Mouse (Mus musculus) erythroblast, embryonic 14.5 days (primary cell): ENCODE measurements around the gene Cntd1. TPM values are rescaled to one million over a fixed set of nuclear protein-coding genes. Genes with fewer than 3 reads are reported as not detected.

ENCODE experiments used
- H3K27me3 ChIP-seq: 2 replicates; pipeline ENCODE4 v1.6.1; 2012; ENCODE audit warnings: inconsistent platforms; ENCODE audit not compliant: control insufficient read depth
- H3K36me3 ChIP-seq: 2 replicates; pipeline ENCODE4 v1.6.1; 2012; ENCODE audit warnings: mild to moderate bottlenecking, inconsistent platforms; ENCODE audit not compliant: control insufficient read depth
- H3K4me1 ChIP-seq: 2 replicates; pipeline ENCODE4 v1.6.1; 2012; ENCODE audit warnings: inconsistent platforms; ENCODE audit not compliant: control insufficient read depth
- H3K4me3 ChIP-seq: replicated peaks from 2 replicates; pipeline ENCODE3; 2012; ENCODE audit warnings: moderate library complexity, mild to moderate bottlenecking, inconsistent platforms
- H3K9me3 ChIP-seq: 2 replicates; pipeline ENCODE4 v1.6.1; 2012; ENCODE audit warnings: low read length, inconsistent platforms, mixed read lengths; ENCODE audit not compliant: control insufficient read depth
- GATA1 ChIP-seq: IDR thresholded peaks from 2 replicates; pipeline ENCODE4 v1.6.1; 2012; ENCODE audit warnings: low read length, inconsistent platforms, mixed read lengths
- TAL1 ChIP-seq: IDR thresholded peaks from 3 replicates; pipeline ENCODE4 v1.6.1; 2012; ENCODE audit warnings: low read length, inconsistent platforms, mixed read lengths
- polyA plus RNA-seq: library from polyadenylated mRNA; stranded (reverse); fragments of >175 nt; gene quantifications from 2 replicates; pipeline ENCODE4 v1.2.3, GENCODE M21; 2012

The Cntd1 gene
- polyA plus RNA-seq, 1 experiment = not detected

- Histone ChIP-seq H3K27me3 (peaks cover 58% of the 10 kb centered on the region), H3K36me3 (no peaks in the 10 kb centered on the region), H3K9me3 (peaks cover 4% of the 10 kb centered on the region; the same call in 1 of the 2 replicates), H3K4me3 (no peak overlapping the region), H3K4me1 (peaks cover 1% of the 10 kb centered on the region; the same call in 1 of the 2 replicates)
- TF ChIP-seq GATA1 = no peak
- no peak for TF ChIP-seq TAL1
Observed at GRCm38 (mm10) chr11:101235429-101235828, 43.4 kb upstream of the Cntd1 start.

DNA sequence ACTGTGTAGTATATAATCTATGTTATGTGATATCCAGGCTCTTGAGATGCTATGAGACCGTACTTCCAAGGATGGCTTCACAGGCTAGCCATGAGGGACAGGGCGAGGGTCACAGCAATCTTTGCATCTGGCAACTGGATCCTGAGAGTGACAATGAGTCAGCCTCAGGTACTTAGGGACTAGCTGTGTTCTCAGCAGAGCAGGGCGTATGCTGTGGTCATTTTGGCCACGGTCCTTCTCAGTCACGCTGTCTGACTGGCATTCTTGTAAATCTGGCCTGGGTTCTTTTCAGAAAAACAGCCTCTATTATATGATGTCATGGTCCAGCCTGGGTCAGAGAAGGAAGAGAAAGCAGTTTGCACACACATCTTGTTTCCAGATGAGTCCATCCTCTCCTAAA lies 42.0 kb upstream of the Cntd1 start:
- Histone ChIP-seq H3K36me3 (no peaks in the 10 kb centered on the region), H3K27me3 (peaks cover 48% of the 10 kb centered on the region), H3K4me3 (no peak overlapping the region), H3K9me3 (peaks cover 4% of the 10 kb centered on the region; the same call in 1 of the 2 replicates), H3K4me1 (no peaks in the 10 kb centered on the region)
- TF ChIP-seq TAL1 (no peak), GATA1 (no peak)

DNA sequence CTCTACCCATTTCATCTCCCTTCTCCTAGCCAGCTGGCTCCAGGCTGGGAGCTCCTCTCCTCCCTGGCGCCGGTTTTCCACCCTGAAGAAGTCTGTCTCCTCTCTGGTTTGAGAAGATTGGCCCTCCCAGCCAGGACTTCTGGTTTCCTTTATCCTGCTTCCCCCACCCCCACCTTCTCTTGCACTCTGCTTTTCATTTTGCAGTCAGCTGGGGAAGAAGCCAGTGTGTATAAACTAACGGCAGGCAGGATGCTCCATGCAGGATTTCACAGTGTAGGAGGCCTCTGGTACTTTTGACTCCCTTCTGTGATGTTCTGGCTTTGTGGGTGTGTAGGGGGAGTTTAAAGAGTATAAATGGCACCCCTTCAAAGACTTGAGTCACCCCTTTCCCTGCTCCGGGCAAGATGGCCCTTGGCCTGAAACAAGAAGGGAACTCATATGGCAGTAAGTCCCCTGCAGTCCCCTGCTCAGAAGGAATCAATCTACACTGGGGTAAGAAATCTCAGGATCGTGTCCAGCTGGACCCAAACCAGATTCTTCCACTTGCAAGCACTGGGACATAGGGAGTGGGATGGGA lies 40.7 kb upstream of the Cntd1 start:
- Histone ChIP-seq H3K36me3 (no peaks in the 10 kb centered on the region), H3K4me1 (no peaks in the 10 kb centered on the region), H3K9me3 (peaks cover 4% of the 10 kb centered on the region; the same call in 1 of the 2 replicates), H3K4me3 (no peak overlapping the region), H3K27me3 (peaks cover 48% of the 10 kb centered on the region)
- TF ChIP-seq TAL1 = no peak
- TF ChIP-seq GATA1 = no peak

DNA sequence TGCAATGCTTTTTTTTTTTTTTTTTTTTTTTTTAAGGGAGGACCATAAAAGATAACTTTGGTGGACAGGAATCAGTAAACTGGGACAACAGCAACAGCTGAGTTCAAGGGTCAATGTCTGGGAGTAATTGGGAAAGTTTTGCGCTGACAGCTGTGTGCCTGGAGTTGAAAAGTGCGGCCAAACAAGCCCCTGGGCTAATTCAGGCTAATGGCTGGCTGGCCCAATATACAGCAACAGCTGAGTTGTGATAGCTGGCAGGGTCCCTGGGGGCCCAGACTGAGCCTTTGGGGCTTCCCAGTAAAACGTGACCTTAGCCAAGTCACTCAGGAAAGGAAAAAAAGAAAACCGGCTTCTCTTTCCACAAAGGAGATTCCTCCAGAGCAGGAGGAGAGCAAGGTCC lies 33.7 kb upstream of the Cntd1 start:
- Histone ChIP-seq H3K4me3 (no peak overlapping the region), H3K4me1 (peaks cover 17% of the 10 kb centered on the region), H3K27me3 (peaks cover 76% of the 10 kb centered on the region), H3K9me3 (peaks cover 12% of the 10 kb centered on the region; the same call in 1 of the 2 replicates), H3K36me3 (no peaks in the 10 kb centered on the region)
- no peak for TF ChIP-seq GATA1
- TF ChIP-seq TAL1 = no peak

- Histone ChIP-seq H3K9me3 (peaks cover 12% of the 10 kb centered on the region; the same call in 1 of the 2 replicates), H3K4me3 (peak within 1 kb of the TSS; percentile 36), H3K4me1 (peaks cover 17% of the 10 kb centered on the region), H3K36me3 (no peaks in the 10 kb centered on the region), H3K27me3 (peaks cover 75% of the 10 kb centered on the region)
- TF ChIP-seq GATA1 (no peak), TAL1 (no peak)
Observed at GRCm38 (mm10) chr11:101245855-101246701, 32.7 kb upstream of the Cntd1 start, which contains the start of gene Ramp2. Gene Ramp2 (plus strand): TSS chr11:101246028.

GRCm38 (mm10) chr11:101246702-101247012 lies 32.2 kb upstream of the Cntd1 start:
- Histone ChIP-seq H3K36me3 (no peaks in the 10 kb centered on the region), H3K9me3 (peaks cover 12% of the 10 kb centered on the region; the same call in 1 of the 2 replicates), H3K4me3 (peak overlapping the region; percentile 36), H3K4me1 (peaks cover 20% of the 10 kb centered on the region), H3K27me3 (peaks cover 77% of the 10 kb centered on the region)
- TF ChIP-seq TAL1 = no peak
- no peak for TF ChIP-seq GATA1

- no peaks in the 10 kb centered on the region for H3K36me3 ChIP-seq
- H3K9me3 ChIP-seq = peaks cover 12% of the 10 kb centered on the region; the same call in 1 of the 2 replicates
- TF ChIP-seq TAL1 (no peak), GATA1 (no peak)
- H3K4me1 ChIP-seq = peaks cover 24% of the 10 kb centered on the region
- peaks cover 68% of the 10 kb centered on the region for H3K27me3 ChIP-seq
- no peak overlapping the region for H3K4me3 ChIP-seq
Observed at GRCm38 (mm10) chr11:101247521-101248030, 31.2 kb upstream of the Cntd1 start.

DNA sequence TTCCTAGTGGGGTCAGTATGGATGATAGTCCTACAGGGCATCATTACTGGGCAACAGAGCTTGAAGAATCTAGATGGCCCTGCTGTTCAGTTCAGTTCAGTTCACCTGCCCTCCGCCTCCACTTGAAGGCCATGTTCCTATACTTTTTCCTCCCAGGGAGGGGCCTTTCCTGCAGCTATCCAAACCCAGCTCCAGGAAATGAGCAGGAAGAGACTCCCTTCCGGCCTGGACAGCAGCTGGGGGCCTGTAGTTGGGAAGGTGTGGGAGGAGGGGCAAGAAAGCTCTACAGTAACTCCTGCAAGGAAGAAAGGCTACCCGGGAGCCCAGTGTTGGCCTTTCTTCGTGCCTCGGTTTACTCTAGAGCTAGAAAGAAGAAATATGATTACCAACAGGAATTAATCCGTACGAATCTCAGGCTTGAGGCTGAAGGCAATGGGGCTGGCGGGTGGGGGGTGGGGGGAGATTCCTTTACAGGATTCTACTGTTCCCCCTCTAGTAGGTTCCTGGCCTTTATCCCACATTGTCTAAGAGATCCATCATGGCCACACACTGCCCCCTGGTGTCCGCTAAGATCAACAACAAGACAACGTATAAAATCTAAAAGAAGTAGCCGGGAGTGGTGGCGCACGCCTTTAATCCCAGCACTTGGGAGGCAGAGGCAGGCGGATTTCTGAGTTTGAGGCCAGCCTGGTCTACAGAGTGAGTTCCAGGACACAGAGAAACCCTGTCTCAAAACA lies 30.4 kb upstream of the Cntd1 start:
- peaks cover 12% of the 10 kb centered on the region; the same call in 1 of the 2 replicates for H3K9me3 ChIP-seq
- H3K27me3 ChIP-seq = peaks cover 60% of the 10 kb centered on the region
- H3K4me3 ChIP-seq = no peak overlapping the region
- TF ChIP-seq TAL1 (no peak), GATA1 (no peak)
- H3K36me3 ChIP-seq = no peaks in the 10 kb centered on the region
- peaks cover 31% of the 10 kb centered on the region for H3K4me1 ChIP-seq
